Mouse (Mus musculus): ENCODE results near the gene Mpig6b. TPM values are rescaled to one million over a fixed set of nuclear protein-coding genes. Genes with fewer than 3 reads are reported as not detected.
"Not testable (repeated sequence)": the region's sequence is repeated elsewhere in the genome, so short reads cannot be mapped to it uniquely, and the experiment has no call there.

Mpig6b gene
- polyA plus RNA-seq, 1 experiment from 2014 or later, result 4.1 TPM

DNA sequence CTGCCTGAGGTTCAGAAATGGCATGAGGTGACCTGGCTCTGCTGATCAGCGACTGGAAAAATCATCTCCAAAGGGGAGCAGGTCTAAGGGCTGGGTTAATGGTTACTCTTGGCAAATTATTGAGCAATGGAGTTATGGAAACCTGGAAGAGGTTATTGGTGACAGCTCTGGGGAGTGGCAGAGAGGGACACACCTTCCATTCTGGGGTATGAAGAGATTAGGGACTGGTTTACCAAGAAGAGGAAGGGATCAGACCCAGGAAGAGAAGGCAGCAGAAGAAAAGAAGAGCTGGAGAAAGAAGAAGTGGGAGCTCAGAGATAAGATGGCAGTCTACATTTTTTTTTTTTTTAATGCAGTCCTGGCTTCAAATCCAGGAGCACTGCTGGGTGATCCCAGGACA is 18.3 kb downstream of the Mpig6b start:
- Histone ChIP-seq H3K9me3 (replicated peaks) (no peaks in the 10 kb centered on the region), H3K36me3 (peaks cover 7% of the 10 kb centered on the region), H3K4me1 (replicated peaks) (peaks cover 88% of the 10 kb centered on the region), H3K4me3 (replicated peaks) (peak overlapping the region; percentile 75), H3K4me2 (peak overlapping the region; percentile 100), H3K9ac (peak overlapping the region; percentile 92), H3K27ac (peak overlapping the region; percentile 97), H3K27me3 (no peaks in the 10 kb centered on the region)
- DNase-seq (no peak), ATAC-seq (ENCODE audit: low read depth) (no peak)
- 12% methylated on average over 1 of the region's 1 CpGs for WGBS (ENCODE audit: insufficient replicate concordance)

DNA sequence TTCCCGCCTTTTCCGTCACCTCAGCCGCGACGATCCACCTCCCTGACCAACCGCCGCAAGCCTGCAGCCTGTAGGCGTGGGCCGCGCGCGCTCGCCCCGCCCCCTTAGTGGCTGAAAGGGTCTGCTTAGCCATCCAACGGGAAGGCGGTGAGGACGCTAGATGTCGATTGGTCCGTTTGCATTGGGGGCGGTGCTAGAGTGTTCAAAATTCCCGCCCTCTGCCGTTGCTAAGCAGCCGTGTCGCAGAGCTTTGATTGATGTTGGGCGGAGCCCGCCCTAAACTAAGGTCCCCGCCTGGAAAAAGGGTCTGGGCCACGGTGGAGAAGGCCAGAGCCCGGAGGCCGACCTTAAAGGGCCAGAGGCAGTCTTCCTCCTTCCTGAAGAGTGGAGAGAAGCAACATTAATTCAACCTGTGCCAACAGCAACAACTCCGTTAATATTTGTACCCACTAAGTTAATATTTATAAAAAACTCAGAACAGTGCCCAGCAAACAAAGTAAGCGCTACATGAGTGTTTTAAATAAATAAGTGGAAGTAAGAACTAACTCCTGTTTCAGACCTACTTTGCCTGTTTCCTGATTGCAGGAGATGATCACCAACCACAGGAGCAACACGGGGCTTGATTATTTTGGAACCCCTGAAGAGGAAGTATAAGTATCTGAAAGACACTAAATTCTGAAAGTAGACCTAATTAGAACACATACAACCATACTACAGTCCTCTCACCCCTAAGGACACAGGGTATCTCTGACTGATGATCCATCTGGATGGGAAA is 19.1 kb downstream of the Mpig6b start, which contains the start of gene Msh5:
Msh5 (minus strand) TSS at position 65 of the 775 bp plus-strand sequence.
- H3K4me3 ChIP-seq (replicated peaks), result peak within 1 kb of the TSS; percentile 75
- DNase-seq (peak; percentile 97), ATAC-seq (ENCODE audit: low read depth) (peak; percentile 85)
- WGBS (ENCODE audit: insufficient replicate concordance), result 1% methylated on average over 33 of the region's 33 CpGs
- no peaks in the 10 kb centered on the region for H3K36me3 ChIP-seq
- peak within 1 kb of the TSS; percentile 100 for H3K4me2 ChIP-seq
- peaks cover 82% of the 10 kb centered on the region for H3K4me1 ChIP-seq (replicated peaks)
- H3K27ac ChIP-seq, result peak within 1 kb of the TSS; percentile 97
- H3K9me3 ChIP-seq (replicated peaks), result no peaks in the 10 kb centered on the region
- H3K27me3 ChIP-seq, result no peaks in the 10 kb centered on the region
- H3K9ac ChIP-seq, result peak within 1 kb of the TSS; percentile 95

GRCm38 (mm10) chr17:35045807-35046680 is 19.9 kb downstream of the Mpig6b start:
- H3K4me3 ChIP-seq (replicated peaks), result peak overlapping the region; percentile 75
- no peaks in the 10 kb centered on the region for H3K36me3 ChIP-seq
- H3K27me3 ChIP-seq, result no peaks in the 10 kb centered on the region
- H3K27ac ChIP-seq, result peak overlapping the region; percentile 97
- H3K4me1 ChIP-seq (replicated peaks), result peaks cover 82% of the 10 kb centered on the region
- ATAC-seq (ENCODE audit: low read depth) (no peak), DNase-seq (no peak)
- H3K9ac ChIP-seq, result peak overlapping the region; percentile 95
- H3K9me3 ChIP-seq (replicated peaks), result no peaks in the 10 kb centered on the region
- peak overlapping the region; percentile 100 for H3K4me2 ChIP-seq
- 3% methylated on average over 48 of the region's 48 CpGs for WGBS (ENCODE audit: insufficient replicate concordance)

DNA sequence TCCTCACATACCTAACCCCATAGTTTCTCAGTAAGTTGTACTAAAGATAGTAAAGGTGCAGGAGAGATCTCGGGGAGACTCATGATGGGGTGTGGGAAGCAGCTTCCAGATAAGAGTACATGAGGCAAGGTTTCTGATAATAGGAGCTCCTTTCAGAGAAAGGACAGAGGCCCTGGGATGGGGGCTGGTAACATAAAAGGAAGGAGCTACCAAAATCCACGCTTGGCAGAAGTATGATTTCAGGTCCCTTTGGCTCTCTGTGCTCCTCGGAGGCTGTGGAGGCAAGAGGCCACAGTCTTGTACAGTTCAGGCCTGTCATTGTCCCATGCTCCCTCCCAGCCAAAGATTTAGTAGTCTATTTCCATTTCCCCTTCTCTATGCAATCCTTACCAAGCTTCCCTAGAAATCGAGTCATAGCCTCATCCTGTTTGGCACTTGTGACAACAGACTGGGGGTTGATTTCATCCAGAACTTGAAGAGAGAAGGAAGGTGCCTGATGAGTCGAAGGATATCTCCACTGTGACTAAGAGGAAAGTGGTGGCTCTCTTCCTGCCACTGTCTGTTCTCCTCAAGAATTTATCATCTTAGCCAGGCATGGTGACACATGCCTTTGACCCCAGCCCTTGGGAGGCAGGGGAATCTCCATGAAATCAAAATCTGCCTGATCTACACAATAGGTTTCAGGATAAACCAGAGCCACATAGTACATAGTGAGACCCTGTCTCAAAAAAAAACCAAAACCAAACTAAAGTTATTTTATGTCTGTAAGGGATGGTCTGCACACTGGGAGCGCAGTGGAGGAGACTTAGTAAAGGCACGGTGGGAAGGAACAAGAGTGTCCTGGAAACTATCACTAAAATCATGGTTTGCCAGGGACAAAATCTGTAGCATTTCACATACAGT is 20.8 kb downstream of the Mpig6b start:
- Histone ChIP-seq H3K36me3 (no peaks in the 10 kb centered on the region), H3K4me2 (peak overlapping the region; percentile 100), H3K4me1 (replicated peaks) (peaks cover 83% of the 10 kb centered on the region), H3K27me3 (no peaks in the 10 kb centered on the region), H3K27ac (peak overlapping the region; percentile 97), H3K9ac (peak overlapping the region; percentile 95), H3K4me3 (replicated peaks) (peak overlapping the region; percentile 75), H3K9me3 (replicated peaks) (no peaks in the 10 kb centered on the region)
- WGBS (ENCODE audit: insufficient replicate concordance), result 19% methylated on average over 7 of the region's 7 CpGs
- ATAC-seq (ENCODE audit: low read depth), result peak; percentile 55
- peak; percentile 63 for DNase-seq

DNA sequence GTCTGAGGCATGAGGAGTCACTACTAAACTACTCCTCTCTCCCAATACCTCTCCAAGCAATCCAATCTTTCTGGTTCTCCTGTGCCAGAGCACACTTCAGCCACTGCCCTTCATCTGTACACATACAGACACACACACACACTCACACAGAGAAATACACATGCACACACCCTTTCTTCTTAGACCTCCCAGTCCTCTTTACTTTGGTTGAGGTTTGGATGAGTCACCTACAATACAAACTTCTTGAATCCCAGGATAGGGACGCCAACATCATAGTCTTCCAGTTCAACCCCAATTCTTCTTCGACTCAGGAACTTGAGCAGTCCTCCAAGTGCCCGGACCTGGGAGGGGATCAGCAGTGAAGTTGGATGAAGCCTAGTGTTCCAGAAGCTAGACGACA is 22.2 kb downstream of the Mpig6b start:
- Histone ChIP-seq H3K9ac (peak overlapping the region; percentile 0; the same call in 1 of the 2 replicates), H3K4me1 (replicated peaks) (peaks cover 80% of the 10 kb centered on the region), H3K4me3 (replicated peaks) (no peak overlapping the region), H3K4me2 (no peak overlapping the region), H3K36me3 (no peaks in the 10 kb centered on the region), H3K27ac (peak overlapping the region; percentile 97), H3K27me3 (no peaks in the 10 kb centered on the region), H3K9me3 (replicated peaks) (no peaks in the 10 kb centered on the region)
- no peak for DNase-seq
- WGBS (ENCODE audit: insufficient replicate concordance), result 68% methylated on average over 4 of the region's 4 CpGs
- no peak for ATAC-seq (ENCODE audit: low read depth)

GRCm38 (mm10) chr17:35039121-35039873 is 26.7 kb downstream of the Mpig6b start:
- no peak overlapping the region for H3K4me2 ChIP-seq
- ATAC-seq (ENCODE audit: low read depth) (no peak), DNase-seq (no peak)
- H3K27ac ChIP-seq, result no peak overlapping the region
- 80% methylated on average over 11 of the region's 11 CpGs for WGBS (ENCODE audit: insufficient replicate concordance)
- H3K4me1 ChIP-seq (replicated peaks), result peaks cover 45% of the 10 kb centered on the region
- H3K9ac ChIP-seq, result no peak overlapping the region
- H3K36me3 ChIP-seq, result no peaks in the 10 kb centered on the region
- H3K9me3 ChIP-seq (replicated peaks), result no peaks in the 10 kb centered on the region
- H3K27me3 ChIP-seq, result no peaks in the 10 kb centered on the region
- no peak overlapping the region for H3K4me3 ChIP-seq (replicated peaks)

DNA sequence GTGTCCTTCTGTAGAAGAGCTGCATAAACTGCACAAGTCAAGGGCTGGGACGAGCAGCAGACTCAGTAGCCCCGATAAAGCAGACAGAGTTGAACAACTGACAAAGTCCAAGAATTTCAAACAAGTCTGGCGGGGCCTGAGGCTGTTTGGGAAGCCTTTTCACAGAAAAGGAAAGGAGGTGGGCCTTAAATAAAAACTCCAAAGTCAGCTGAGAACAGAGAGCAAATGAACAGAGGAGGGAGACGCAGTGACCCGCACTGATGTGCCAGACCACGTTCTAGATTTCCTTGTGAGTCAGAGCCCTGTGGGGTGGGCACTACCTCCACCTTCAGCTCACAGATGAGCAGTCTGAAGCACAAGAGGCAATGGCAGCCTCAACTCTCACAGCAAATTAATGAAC is 31.1 kb downstream of the Mpig6b start:
- Histone ChIP-seq H3K4me3 (replicated peaks) (no peak overlapping the region), H3K27ac (no peak overlapping the region; the same call in 1 of the 2 replicates), H3K4me2 (no peak overlapping the region), H3K9ac (no peak overlapping the region; the same call in 1 of the 2 replicates), H3K4me1 (replicated peaks) (peaks cover 42% of the 10 kb centered on the region), H3K9me3 (replicated peaks) (no peaks in the 10 kb centered on the region), H3K36me3 (no peaks in the 10 kb centered on the region), H3K27me3 (no peaks in the 10 kb centered on the region)
- ATAC-seq (ENCODE audit: low read depth), result no peak
- no peak for DNase-seq
- WGBS (ENCODE audit: insufficient replicate concordance), result 62% methylated on average over 6 of the region's 6 CpGs

DNA sequence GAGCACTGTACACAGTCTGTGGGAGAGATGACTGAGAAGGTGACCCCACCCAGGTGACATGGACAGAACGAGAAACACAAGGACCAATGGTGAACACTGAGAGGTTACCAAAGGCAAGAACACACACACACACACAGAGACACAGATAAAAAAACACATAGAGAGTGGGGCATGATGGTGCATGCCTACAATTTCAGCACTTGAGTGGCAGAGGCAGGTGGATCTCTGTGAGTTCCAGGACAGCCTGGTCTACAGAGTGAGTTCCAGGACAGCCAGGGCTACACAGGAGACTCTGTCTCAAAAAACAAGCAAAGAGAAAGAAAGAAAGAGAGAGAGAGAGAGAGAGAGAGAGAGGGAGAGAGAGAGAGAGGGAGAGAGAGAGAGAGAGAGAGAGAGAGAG is 32.3 kb downstream of the Mpig6b start:
- ATAC-seq (ENCODE audit: low read depth); DNase-seq; H3K27ac ChIP-seq; H3K4me2 ChIP-seq; H3K27me3 ChIP-seq; H3K4me3 ChIP-seq (replicated peaks); H3K36me3 ChIP-seq; H3K9ac ChIP-seq; H3K9me3 ChIP-seq (replicated peaks): not testable (repeated sequence)
- WGBS (ENCODE audit: insufficient replicate concordance), result 62% methylated on average over 1 of the region's 1 CpGs
- peaks cover 45% of the 10 kb centered on the region for H3K4me1 ChIP-seq (replicated peaks)

GRCm38 (mm10) chr17:35032323-35032870 is 33.6 kb downstream of the Mpig6b start:
- no peaks in the 10 kb centered on the region for H3K36me3 ChIP-seq
- peaks cover 58% of the 10 kb centered on the region for H3K4me1 ChIP-seq (replicated peaks)
- no peak overlapping the region for H3K4me2 ChIP-seq
- H3K9me3 ChIP-seq (replicated peaks), result no peaks in the 10 kb centered on the region
- ATAC-seq (ENCODE audit: low read depth) (no peak), DNase-seq (no peak)
- H3K27ac ChIP-seq, result no peak overlapping the region
- H3K4me3 ChIP-seq (replicated peaks), result no peak overlapping the region
- WGBS (ENCODE audit: insufficient replicate concordance), result 63% methylated on average over 8 of the region's 8 CpGs
- no peak overlapping the region for H3K9ac ChIP-seq
- no peaks in the 10 kb centered on the region for H3K27me3 ChIP-seq

GRCm38 (mm10) chr17:35031880-35032279 is 34.1 kb downstream of the Mpig6b start:
- Histone ChIP-seq H3K36me3 (no peaks in the 10 kb centered on the region), H3K4me3 (replicated peaks) (no peak overlapping the region), H3K9me3 (replicated peaks) (no peaks in the 10 kb centered on the region), H3K4me2 (no peak overlapping the region), H3K9ac (no peak overlapping the region), H3K4me1 (replicated peaks) (peaks cover 61% of the 10 kb centered on the region), H3K27ac (no peak overlapping the region), H3K27me3 (no peaks in the 10 kb centered on the region)
- DNase-seq (no peak), ATAC-seq (ENCODE audit: low read depth) (no peak)
- WGBS (ENCODE audit: insufficient replicate concordance), result 54% methylated on average over 7 of the region's 7 CpGs

Data from liver, embryonic 13.5 days (tissue).